Mouse (Mus musculus): Measurements from ENCODE around the gene Rce1. TPM values are rescaled to one million over a fixed set of nuclear protein-coding genes. Genes with fewer than 3 reads are reported as not detected.

Rce1 gene
- total RNA-seq, 2 experiments from 2014 or later = 5.1 to 5.9 TPM

DNA sequence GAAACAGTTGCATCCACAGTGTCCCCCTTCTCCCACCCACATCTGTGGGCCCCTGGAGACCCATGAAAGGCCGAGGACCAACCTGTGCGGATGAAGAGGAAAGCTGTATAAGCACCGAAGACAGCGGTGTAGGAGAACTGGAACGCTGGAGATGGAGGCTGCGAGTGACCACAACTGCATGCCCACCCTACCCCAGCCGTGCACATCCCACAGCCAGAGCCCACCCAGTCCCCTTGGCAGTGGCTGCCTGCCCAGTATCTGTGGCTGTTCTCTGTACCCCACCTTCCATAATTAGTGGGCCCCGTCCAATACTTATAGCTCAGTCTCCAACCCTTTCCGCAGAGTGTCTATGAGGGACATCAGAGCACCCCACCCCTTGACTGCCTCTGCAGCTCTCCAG lies 2.0 kb downstream of the Rce1 start:
- intact Hi-C loops (cut with DNase I) = loop anchor here (10.0 kb wide), 1 partner anchor 341 kb away; the partner anchor contains the start of gene Mrpl11
- no peak overlapping the region for H3K27ac ChIP-seq
- DNase-seq = no peak
- TF ChIP-seq CTCF (IDR thresholded peaks at IDR 0.05) = no peak
- no peak overlapping the region for H3K4me3 ChIP-seq

DNA sequence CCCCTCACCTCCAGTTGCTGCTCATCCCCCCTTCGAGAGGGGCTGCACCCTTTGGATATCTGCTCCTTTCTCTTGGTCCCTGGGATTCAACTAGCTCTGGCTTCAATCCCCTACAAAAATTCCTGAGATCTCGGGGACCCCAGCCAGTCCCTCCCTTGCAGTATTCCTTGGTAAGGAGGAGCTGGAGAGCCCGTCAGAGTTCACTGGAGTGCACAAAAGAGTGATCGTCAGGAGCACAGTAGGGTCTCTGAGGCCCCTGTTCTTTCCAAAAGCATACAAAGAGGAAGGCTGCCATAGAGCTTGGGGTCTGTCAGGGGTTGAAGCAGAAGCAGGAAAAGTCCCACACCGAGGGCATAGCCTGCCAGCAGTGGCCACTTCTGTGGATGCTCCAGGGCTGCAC lies 2.7 kb downstream of the Rce1 start:
- intact Hi-C loops (cut with DNase I) = loop anchor here (10.0 kb wide), 1 partner anchor 342 kb away; the partner anchor contains the start of gene Mrpl11

DNA sequence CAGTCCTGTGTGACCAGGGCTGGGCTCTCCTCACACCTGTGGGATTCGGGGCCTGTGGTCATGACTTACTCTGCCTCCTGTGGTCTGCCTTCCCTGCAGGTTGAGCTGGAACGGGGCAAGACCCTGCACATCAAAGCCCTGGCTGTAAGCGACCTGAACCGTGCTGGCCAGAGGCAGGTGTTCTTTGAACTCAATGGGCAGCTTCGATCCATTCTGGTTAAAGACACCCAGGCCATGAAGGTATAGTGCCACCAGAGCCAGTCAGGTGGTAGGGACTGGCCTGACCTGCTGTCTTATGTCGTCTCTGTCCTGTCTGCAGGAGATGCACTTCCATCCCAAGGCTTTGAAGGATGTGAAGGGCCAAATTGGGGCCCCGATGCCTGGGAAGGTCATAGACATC lies 4.7 kb downstream of the Rce1 start:
- Histone ChIP-seq H3K4me3 (no peak overlapping the region), H3K27ac (no peak overlapping the region)
- no peak for DNase-seq
- intact Hi-C loops (cut with DNase I) = loop anchor here (10.0 kb wide), 1 partner anchor 344 kb away; the partner anchor contains the start of gene Mrpl11
- TF ChIP-seq CTCF (IDR thresholded peaks at IDR 0.05) = no peak

More for the DNA sequence above, 2.7 kb downstream of the Rce1 start:
- Histone ChIP-seq H3K4me3 (no peak overlapping the region), H3K27ac (no peak overlapping the region)
- DNase-seq = no peak
- TF ChIP-seq CTCF (IDR thresholded peaks at IDR 0.05) = no peak

DNA sequence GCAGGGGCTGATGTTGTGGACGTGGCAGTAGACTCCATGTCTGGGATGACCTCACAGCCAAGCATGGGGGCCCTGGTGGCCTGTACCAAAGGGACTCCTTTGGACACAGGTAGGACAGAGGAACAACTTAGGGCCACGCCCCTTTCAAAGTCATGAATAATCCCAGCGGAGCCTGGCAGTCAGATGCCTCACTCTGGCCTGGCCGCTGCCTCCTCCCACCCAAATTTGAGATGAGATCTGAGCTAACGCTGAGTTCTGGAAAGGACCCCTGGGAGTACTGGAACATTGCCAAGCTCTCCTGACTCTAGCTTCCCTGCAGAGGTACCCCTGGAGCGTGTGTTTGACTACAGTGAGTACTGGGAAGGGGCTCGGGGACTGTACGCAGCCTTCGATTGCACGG lies 6.0 kb downstream of the Rce1 start:
- DNase-seq = no peak
- Histone ChIP-seq H3K4me3 (no peak overlapping the region), H3K27ac (no peak overlapping the region)
- intact Hi-C loops (cut with DNase I) = no loop called here
- TF ChIP-seq CTCF (IDR thresholded peaks at IDR 0.05) = no peak

DNA sequence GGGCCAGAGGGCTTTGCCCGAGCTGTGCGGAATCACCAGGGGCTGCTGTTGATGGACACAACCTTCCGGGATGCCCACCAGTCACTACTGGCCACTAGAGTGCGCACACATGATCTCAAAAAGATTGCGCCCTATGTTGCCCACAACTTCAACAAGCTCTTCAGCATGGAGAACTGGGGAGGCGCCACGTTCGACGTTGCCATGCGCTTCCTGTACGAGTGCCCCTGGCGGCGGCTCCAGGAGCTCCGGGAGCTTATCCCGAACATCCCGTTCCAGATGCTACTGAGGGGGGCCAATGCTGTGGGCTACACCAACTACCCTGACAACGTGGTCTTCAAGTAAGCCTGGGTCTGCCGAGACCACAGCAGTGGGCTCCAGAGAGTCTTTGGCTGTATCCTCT lies 7.3 kb downstream of the Rce1 start:
- peak; percentile 12; the same call in 1 of the 2 replicates for TF ChIP-seq CTCF (IDR thresholded peaks at IDR 0.05)
- Histone ChIP-seq H3K27ac (no peak overlapping the region), H3K4me3 (no peak overlapping the region)
- intact Hi-C loops (cut with DNase I) = no loop called here
- DNase-seq = no peak

DNA sequence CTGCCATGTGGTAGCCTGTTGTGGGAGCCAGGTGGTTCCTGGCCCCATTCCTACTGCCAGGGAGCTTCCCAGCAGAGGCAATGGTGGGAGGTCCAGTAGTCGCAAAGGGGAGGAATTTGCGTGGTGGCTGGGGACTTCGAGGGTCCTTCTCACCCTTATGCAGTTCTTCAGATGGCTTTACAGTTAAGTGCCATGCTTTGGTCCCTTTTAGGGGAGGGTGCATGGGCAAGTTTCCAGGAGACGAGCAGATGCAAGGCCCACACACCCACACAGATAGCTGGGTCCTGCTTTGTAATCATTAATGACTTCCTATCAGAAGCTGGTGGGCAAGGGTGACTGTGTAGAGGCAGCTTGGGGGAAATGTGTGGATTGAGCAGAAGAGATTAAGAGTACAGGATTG lies 8.9 kb downstream of the Rce1 start:
- Histone ChIP-seq H3K4me3 (no peak overlapping the region), H3K27ac (0 out of 2 replicates have a peak overlapping the region, but pooled peaks have one; percentile 83)
- intact Hi-C loops (cut with DNase I) = no loop called here
- no peak for TF ChIP-seq CTCF (IDR thresholded peaks at IDR 0.05)
- no peak for DNase-seq

DNA sequence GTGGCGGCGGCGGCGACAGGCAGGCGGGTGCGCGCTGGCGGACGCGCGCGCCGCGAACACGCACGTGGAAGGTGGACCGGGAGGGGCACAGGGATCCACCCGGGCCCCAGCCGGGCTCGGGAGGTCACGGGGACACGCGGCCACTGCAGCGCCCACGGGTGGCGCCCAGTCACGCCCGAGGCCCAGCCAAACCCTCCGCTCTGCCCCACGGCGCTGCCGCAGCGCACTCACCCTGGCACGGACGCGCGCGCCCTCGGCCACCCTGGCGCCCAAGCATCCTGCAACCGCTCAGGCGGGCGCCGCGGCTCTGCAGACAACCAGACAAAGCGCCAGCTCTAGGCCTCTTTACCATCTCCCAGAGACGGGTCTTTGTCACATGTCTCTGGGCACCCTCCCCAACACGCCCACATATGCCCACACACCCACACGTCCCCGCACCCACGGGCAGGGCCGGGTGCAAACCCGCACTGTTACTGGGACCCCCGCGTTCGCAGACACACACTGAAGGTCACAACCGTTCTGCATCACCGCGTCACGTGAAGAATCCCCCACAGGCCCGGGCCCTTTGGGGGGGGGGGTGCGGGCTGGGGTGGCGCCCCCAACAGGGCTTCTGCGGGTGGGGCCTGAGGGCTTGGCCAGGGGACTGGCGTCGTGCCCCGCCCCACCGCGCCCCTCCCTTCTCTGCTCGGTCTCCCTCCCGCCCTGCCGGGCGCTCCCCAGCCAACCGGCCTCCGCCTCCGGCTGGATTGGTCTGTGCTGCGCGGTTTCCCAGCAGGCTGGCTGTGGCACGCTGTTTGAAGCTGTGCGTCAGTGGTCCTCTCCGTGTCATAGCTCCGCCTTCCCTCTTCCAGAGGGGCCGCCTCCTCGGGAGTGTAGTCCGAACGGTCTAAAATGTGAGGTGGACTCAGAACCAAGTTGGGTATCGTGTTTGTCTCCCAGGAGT lies 10.0 kb downstream of the Rce1 start, which contains the start of gene Lrfn4:
Gene Lrfn4, minus strand, starts transcription at position 517 of the 943 bp plus-strand sequence.
- DNase-seq = peak; percentile 89
- intact Hi-C loops (cut with DNase I) = no loop called here

DNA sequence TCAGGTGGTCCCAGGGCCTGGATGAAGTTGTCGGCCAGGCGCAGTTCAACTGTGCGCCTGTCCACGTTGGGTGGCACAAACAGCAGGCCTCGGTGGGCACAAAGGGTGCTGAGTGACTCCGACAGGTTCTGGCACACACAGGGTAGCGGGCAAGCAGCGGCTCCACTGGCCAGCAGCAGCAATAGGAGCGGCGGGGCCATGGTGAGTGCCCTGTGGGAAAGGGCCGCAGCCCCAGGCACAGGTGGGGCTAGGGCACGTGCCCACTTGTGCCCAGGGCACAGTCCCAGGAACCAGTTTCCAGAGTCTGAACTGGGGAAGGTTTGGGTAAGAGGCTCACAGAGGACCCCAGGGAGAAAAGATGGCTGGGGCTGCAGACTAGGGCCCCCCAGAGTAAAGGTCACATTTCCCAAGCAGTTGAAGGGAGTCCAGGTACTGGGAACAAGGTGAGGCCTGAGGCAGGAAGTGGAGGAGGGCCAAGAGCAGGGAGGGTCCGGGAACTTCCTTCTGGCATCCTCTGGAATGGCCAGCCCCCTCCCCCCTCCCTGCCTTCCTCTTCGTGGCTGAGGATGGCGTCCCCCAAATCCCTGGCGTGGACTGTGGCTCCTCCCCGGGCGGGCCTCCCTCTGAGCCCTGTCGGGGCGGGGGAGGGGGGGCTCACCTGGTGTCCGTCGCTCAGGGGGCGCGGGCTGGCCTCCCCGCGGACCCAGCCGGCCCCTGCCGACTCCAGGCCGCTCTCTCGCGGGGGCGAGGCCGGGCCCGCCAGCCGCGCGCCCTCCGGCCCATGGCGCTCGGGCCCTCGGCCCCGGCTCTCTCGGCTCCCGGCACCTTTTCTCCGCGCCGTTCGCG lies 10.9 kb downstream of the Rce1 start:
- Histone ChIP-seq H3K4me3 (peak overlapping the region; percentile 88), H3K27ac (peak overlapping the region; percentile 83)
- no peak for TF ChIP-seq CTCF (IDR thresholded peaks at IDR 0.05)
- no peak for DNase-seq
- intact Hi-C loops (cut with DNase I) = loop anchor here (5.0 kb wide), 2 partner anchors 102 to 117 kb away; partner anchors contain the start of genes 2010003K11Rik and Pcx

More for the DNA sequence above, 10.0 kb downstream of the Rce1 start, which contains the start of gene Lrfn4:
- Histone ChIP-seq H3K27ac (peak within 1 kb of the TSS; percentile 83), H3K4me3 (peak within 1 kb of the TSS; percentile 88)
- peak; percentile 30 for TF ChIP-seq CTCF (IDR thresholded peaks at IDR 0.05)

DNA sequence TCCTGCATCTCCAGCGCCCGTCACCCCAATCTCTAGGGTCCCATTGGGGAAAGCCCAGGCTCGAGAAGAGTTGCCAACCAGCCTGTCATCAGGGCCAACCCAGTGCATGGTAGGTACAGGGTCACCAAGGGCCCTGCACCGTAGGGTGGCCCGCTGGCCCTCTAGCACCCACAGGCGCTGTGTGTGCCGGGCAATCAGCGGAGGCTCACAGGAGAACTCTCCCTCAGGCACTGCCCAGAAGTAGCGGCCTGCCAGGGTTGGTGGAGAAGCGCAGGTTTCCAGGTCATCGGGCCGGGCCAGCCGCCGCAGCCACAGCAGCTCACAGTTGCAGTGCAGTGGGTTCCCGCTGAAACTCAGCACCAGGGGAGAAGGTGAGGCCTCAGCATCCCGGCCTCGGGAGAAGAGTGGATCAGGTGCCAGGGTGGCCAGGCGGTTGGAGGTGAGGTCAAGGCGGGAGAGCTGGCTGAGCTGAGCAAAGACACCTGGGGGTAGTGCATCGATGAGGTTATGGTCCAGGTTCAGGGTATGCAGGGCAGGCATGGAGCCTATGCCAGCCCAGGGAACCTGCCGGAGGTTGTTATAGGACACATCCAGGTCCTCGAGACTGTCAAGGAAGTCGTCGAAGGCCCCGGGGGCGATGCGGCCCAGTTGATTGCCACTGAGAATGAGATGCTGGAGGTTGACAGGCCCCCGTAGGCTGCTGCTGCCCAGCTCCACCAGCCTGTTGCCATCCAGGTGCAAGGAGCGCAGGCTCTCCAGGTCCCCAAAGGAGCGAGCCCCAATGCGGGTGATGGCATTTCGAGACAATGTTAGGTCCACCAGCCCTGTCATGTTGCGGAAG lies 11.8 kb downstream of the Rce1 start:
- no peak overlapping the region for H3K4me3 ChIP-seq
- intact Hi-C loops (cut with DNase I) = loop anchor here (5.0 kb wide), 2 partner anchors 101 to 116 kb away; partner anchors contain the start of genes 2010003K11Rik and Pcx
- DNase-seq = no peak
- no peak for TF ChIP-seq CTCF (IDR thresholded peaks at IDR 0.05)
- H3K27ac ChIP-seq = no peak overlapping the region

DNA sequence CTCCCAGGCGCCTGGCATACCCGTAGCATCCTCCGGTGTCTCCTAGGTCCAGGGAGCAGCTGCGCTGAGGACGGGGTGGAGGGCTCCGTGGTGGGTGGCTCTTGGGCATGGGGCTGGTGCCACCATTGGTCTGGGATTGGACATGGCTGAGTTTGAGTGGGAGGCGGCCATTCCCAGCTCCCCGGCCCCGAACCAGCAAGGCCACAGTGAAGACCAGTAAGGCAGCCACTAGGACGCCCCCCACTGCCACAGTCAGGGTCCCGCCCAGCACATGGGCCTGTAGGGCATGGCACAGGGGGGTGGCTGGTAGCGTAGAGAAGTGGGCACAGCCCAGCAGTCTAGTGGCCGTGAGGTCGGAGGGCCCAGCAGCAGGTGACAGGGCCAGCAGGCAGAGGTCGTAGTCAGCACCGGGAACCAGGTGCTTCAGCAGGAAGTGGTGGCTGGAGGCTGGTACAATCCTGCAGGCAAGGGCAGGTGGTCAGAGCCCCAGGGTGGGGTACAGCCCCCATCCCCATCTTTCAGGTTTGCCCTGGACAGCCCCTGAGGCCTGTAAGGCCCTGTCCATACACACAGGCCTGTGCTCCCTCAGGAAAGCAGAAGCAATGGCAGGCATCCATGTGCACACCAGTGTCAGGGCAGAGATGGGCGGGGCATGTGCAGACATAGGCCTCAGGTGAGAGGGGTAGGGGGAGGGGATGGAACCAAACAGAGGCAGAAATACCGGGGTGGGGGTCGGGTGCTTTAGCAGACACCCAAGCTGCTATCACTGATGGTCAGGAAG lies 13.1 kb downstream of the Rce1 start:
- Histone ChIP-seq H3K27ac (no peak overlapping the region), H3K4me3 (no peak overlapping the region)
- DNase-seq = no peak
- no peak for TF ChIP-seq CTCF (IDR thresholded peaks at IDR 0.05)
- intact Hi-C loops (cut with DNase I) = loop anchor here (5.0 kb wide), 2 partner anchors 100 to 115 kb away; partner anchors contain the start of genes 2010003K11Rik and Pcx

DNA sequence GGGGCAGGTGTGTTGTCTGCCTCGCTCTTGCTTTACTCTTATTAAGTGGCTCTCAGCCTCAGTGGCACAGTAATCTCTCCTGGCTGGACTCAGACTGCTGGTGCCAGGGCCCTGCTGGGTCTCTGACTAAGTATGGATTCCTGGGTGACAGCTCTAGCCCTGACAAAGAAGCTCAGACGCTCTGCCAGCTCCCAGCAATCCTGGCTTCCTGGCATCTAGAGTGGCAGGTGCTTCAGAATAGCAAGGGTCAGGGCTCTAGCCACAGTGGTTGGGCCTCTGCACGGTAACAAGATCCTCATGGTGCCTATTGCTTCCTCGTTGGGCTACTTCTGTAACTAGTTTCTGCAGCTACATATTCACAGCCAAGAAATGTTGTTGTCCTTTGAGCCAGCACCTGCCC lies 15.3 kb downstream of the Rce1 start:
- TF ChIP-seq CTCF (IDR thresholded peaks at IDR 0.05) = no peak
- Histone ChIP-seq H3K27ac (peak overlapping the region; percentile 83), H3K4me3 (no peak overlapping the region)
- DNase-seq = peak; percentile 81
- intact Hi-C loops (cut with DNase I) = loop anchor here (5.0 kb wide), 2 partner anchors 98 to 113 kb away; partner anchors contain the start of genes 2010003K11Rik and Pcx

All from gastrocnemius, adult 2 months (tissue).